28 mouse cellular contexts compared by ENCODE assay signal in the genomic region with DNA sequence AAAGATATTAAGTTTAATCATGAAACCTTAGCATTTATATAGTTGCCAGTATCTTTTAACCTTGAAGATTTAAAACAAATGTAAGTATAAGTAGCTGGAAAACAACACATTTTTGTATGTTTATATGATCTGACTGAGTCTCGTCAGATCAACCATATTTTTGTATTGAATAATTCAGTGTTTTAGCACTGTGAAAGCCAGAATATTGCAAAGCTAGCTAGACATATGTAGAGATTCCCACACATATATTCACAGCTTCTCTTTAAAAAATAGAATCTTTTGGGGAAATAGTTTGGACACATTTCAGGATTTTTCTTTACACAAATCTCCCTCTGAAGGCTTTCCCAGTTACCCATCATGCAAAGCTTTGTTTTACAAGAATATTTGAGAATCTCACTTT.
DNase-seq lines count a peak whose midpoint lies in the region; ATAC-seq and TF ChIP-seq lines count a peak whose summit lies in the region.
"Had no signal": no experiment of that assay in that cellular context is flagged by ENCODE, and none has a peak within 500 bp of the region (broad histone marks: within the 10 kb centered on the region; RNA-seq: fewer than 3 reads in every experiment).

No protein-coding gene starts in this region.

- TF ChIP-seq POLR2A in brain, embryonic 14.5 days (IDR thresholded peaks at IDR 0.05; ENCODE audit: borderline replicate concordance, extremely low read depth, insufficient read depth, insufficient read length, poor library complexity, severe bottlenecking) = no peak

- peak; percentile 78 for ATAC-seq in forebrain, postnatal 0 days
- no peak for ATAC-seq in forebrain, embryonic 16.5 days
- ATAC-seq in kidney, embryonic 15.5 days (replicated peaks; ENCODE audit: low FRiP score) = no peak
- ATAC-seq: forebrain, embryonic 15.5 days; hindbrain, postnatal 0 days; inflammation-experienced regulatory T-cells, adult 6 months; Patski had no signal

- DNase-seq in forebrain, postnatal 0 days = peak; percentile 0
- peak; percentile 2 to 17 for DNase-seq in left cerebral cortex, postnatal 14 days (ENCODE audit: low spot score in 2 of 2)
- no peak for DNase-seq in left cerebral cortex, adult 18-20 months (ENCODE audit: low spot score in 2 of 2)
- peak; percentile 14 for DNase-seq in brain, embryonic 14.5 days (ENCODE audit: low read depth)
- DNase-seq in yolk sac, embryonic 10.5 days (ENCODE audit: low spot score) = no peak
- DNase-seq: adrenal gland, postnatal 10 days; adrenal gland, postnatal 36 days; B cell, adult 2 months; cerebellum, adult 18-20 months; cerebellum, adult 9-10 months; cerebellum, postnatal 14 days; gastrocnemius, postnatal 10 days; gastrocnemius, postnatal 36 days; heart, adult 2 months; heart, postnatal 14 days; heart, postnatal 4 days had no signal

- no peak overlapping the region for H3K4me2 ChIP-seq in forebrain, postnatal 0 days (ENCODE audit: low read depth)
- no peak overlapping the region for H3K4me2 ChIP-seq in forebrain, embryonic 16.5 days (ENCODE audit: low read length)
- H3K4me2 ChIP-seq in kidney, embryonic 15.5 days = no peak overlapping the region
- H3K4me2 ChIP-seq: forebrain, embryonic 15.5 days; heart, embryonic 13.5 days; hindbrain, embryonic 14.5 days had no signal

- H3K27ac ChIP-seq in forebrain, postnatal 0 days (ENCODE audit: low read depth, low read length) = no peak overlapping the region
- no peak overlapping the region for H3K27ac ChIP-seq in forebrain, embryonic 16.5 days (ENCODE audit: low read length)
- no peak overlapping the region for H3K27ac ChIP-seq in kidney, embryonic 15.5 days
- H3K27ac ChIP-seq: forebrain, embryonic 10.5 days; forebrain, embryonic 15.5 days; heart, adult 2 months; heart, embryonic 10.5 days; heart, embryonic 13.5 days; hindbrain, embryonic 14.5 days; hindbrain, postnatal 0 days had no signal

- 65% methylated on average over 1 of the region's 1 CpGs for WGBS in forebrain, postnatal 0 days
- WGBS in forebrain, embryonic 16.5 days = 71% methylated on average over 1 of the region's 1 CpGs
- 90% methylated on average over 1 of the region's 1 CpGs for WGBS in kidney, embryonic 15.5 days

- no peaks in the 10 kb centered on the region for H3K36me3 ChIP-seq in forebrain, postnatal 0 days (ENCODE audit: insufficient read depth)
- no peaks in the 10 kb centered on the region for H3K36me3 ChIP-seq in forebrain, embryonic 16.5 days (ENCODE audit: control insufficient read depth, insufficient read depth)
- no peaks in the 10 kb centered on the region for H3K36me3 ChIP-seq in kidney, embryonic 15.5 days
- H3K36me3 ChIP-seq: forebrain, embryonic 10.5 days; forebrain, embryonic 15.5 days; G1E; heart, embryonic 10.5 days; heart, embryonic 13.5 days had no signal

- intact Hi-C loops in left cerebral cortex, postnatal 14 days (cut with DNase I) = no loop called here

- no peak for TF ChIP-seq CTCF in forebrain, postnatal 0 days (IDR thresholded peaks at IDR 0.05; ENCODE audit: low read depth)
- TF ChIP-seq CTCF in brain, embryonic 14.5 days (IDR thresholded peaks at IDR 0.05; ENCODE audit: borderline replicate concordance, extremely low read depth, insufficient read depth, insufficient read length) = no peak

- H3K9ac ChIP-seq in forebrain, postnatal 0 days = no peak overlapping the region
- no peak overlapping the region for H3K9ac ChIP-seq in forebrain, embryonic 16.5 days (replicated peaks; ENCODE audit: low read depth, low read length)
- H3K9ac ChIP-seq in kidney, embryonic 15.5 days = no peak overlapping the region
- H3K9ac ChIP-seq: forebrain, embryonic 15.5 days; heart, embryonic 13.5 days; hindbrain, embryonic 14.5 days had no signal

- no peak overlapping the region for H3K4me3 ChIP-seq in forebrain, postnatal 0 days (ENCODE audit: low read depth, low read length)
- H3K4me3 ChIP-seq in forebrain, embryonic 16.5 days (replicated peaks; ENCODE audit: low read length) = no peak overlapping the region
- no peak overlapping the region for H3K4me3 ChIP-seq in kidney, embryonic 15.5 days (replicated peaks)
- H3K4me3 ChIP-seq: forebrain, embryonic 10.5 days; forebrain, embryonic 15.5 days; heart, adult 2 months; heart, embryonic 10.5 days; heart, embryonic 13.5 days had no signal

- H3K9me3 ChIP-seq in forebrain, postnatal 0 days (ENCODE audit: low read length) = no peaks in the 10 kb centered on the region
- no peaks in the 10 kb centered on the region for H3K9me3 ChIP-seq in forebrain, embryonic 16.5 days (ENCODE audit: control insufficient read depth, low read length)
- H3K9me3 ChIP-seq in kidney, embryonic 15.5 days (replicated peaks) = no peaks in the 10 kb centered on the region
- H3K9me3 ChIP-seq: forebrain, embryonic 10.5 days; forebrain, embryonic 15.5 days; G1E; heart, embryonic 10.5 days; heart, embryonic 13.5 days had no signal

- no peaks in the 10 kb centered on the region for H3K4me1 ChIP-seq in forebrain, postnatal 0 days (ENCODE audit: insufficient read depth)
- no peaks in the 10 kb centered on the region for H3K4me1 ChIP-seq in forebrain, embryonic 16.5 days (replicated peaks; ENCODE audit: control insufficient read depth, insufficient read depth, low read length)
- no peaks in the 10 kb centered on the region for H3K4me1 ChIP-seq in kidney, embryonic 15.5 days
- H3K4me1 ChIP-seq: forebrain, embryonic 10.5 days; forebrain, embryonic 15.5 days; heart, embryonic 10.5 days; heart, embryonic 13.5 days had no signal

- no peaks in the 10 kb centered on the region for H3K27me3 ChIP-seq in forebrain, postnatal 0 days (ENCODE audit: insufficient read depth, low read length)
- no peaks in the 10 kb centered on the region for H3K27me3 ChIP-seq in forebrain, embryonic 16.5 days (replicated peaks; ENCODE audit: control insufficient read depth, insufficient read depth, low read length)
- H3K27me3 ChIP-seq in kidney, embryonic 15.5 days = no peaks in the 10 kb centered on the region
- H3K27me3 ChIP-seq: CH12.LX; forebrain, embryonic 15.5 days; heart, embryonic 13.5 days had no signal

Comparison
In these comparisons a context has a peak if more than half of its experiments do, and no peak if none do; other contexts are left out.
1. DNase-seq: peak in forebrain, postnatal 0 days (single experiment), left cerebral cortex, postnatal 14 days (2 of 2) and brain, embryonic 14.5 days (single experiment); none in left cerebral cortex, adult 18-20 months (0 of 2) and yolk sac, embryonic 10.5 days (single experiment).